Mouse (Mus musculus) adipocyte (in vitro differentiated cells): ENCODE results near the gene Pnck.

Experiments
- DNase-seq: peaks from one replicate; pipeline ENCODE4 v3.0.0-alpha.2; 2016; ENCODE audit warnings: low spot score

Gene Pnck

DNA sequence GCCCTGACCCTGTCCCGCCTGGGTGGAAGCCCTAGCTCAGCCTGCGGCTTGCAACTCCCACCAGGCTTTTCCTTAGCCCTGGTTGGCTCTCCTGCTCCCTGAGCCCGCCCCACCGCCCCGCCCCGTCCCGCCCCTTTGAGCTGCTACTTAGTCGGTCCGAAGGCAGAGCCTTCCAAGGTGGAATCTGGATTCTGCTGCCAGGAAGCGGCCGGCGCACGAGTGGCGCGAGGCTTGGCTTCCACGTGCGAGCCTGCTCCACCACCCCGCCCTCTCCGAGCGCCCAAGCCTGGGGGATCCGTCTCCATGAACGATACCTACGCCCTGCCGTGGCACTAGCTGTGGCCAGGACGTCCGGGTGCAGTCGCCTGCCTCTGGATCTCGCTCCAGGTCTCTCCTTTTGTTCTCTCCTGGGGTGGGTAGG, 20.7 kb downstream of the Pnck start, which contains the start of gene Dusp9:
Gene Dusp9, plus strand, starts transcription at position 165 of the 421 bp plus-strand sequence.
- no peak for DNase-seq

GRCm38 (mm10) chrX:73637415-73637814, 22.5 kb downstream of the Pnck start:
- no peak for DNase-seq

DNA sequence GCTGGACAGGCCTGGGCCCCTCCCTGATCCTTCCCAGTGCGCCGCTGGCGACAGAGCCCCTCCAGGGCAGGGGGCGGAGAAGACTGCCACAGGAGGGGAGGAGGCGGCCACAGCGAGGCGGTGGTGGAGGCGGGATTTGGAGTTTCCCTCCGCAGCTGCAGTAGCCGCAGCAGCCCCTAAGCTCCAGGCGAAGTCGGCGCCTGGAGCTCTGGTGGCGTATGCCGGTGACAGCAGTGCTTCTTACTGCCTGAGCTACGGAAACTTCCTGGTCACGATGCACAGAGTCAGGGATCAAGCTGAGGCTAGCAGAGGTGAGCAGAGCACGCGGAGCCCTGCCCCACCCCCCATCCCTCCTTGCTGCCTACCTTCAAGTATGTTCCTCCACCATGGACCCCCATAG, 24.5 kb downstream of the Pnck start:
- DNase-seq, result no peak

DNA sequence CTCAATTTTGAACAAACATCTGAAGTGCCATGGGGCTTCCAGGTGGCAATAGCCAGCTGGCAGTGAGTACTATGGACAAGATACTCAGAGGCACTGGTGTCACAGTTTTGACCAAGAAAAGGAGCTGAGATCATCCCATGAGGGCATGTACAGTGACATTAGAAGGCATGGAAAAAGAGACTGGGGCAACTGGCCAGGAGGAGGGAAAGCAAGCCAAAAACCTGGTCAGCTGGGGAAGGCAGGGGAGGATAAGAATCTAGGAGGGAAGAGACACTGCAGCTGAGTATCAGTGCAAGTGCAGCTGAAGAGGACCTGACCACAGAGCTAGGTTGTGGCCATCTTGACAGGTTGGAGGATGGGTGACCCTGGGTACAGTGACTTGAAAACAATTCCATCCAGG, 32.9 kb downstream of the Pnck start:
- peak; percentile 68 for DNase-seq

DNA sequence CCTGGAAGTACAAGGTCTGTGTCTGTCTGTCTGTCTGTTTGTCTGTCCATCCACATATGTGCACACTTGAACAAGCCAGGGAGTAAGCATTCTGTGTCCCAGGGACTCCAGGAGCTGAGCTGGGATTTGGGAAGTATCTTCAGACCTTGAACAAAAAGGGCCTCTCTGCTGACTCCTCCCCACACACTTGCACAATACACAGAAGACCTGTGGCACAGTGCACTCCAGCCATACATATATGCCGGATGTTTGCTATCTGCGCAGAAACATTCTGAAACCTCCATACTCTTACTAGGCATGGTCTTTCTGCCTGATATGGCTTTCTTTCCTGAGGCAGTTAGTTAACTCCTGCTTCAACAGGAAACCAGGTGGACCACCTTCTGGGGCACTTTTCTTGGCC, 40.0 kb downstream of the Pnck start:
- DNase-seq, result peak; percentile 67

GRCm38 (mm10) chrX:73619401-73619800, 40.5 kb downstream of the Pnck start:
- DNase-seq, result peak; percentile 42

- DNase-seq, result peak; percentile 59
Observed at GRCm38 (mm10) chrX:73615876-73616275, 44.0 kb downstream of the Pnck start.

- no peak for DNase-seq
Observed at GRCm38 (mm10) chrX:73613665-73614064, 46.3 kb downstream of the Pnck start.
